Comparison of ENCODE assay signal across 8 mouse cellular contexts in genomic region chr11:101082208-101083082, GRCm38 (mm10). TPM values are rescaled to one million over a fixed set of nuclear protein-coding genes. Genes with fewer than 3 reads are reported as not detected.
A peak's percentile ranks its signal among the peaks of the same experiment; 100 is the strongest.
DNase-seq lines count a peak whose midpoint lies in the region; ATAC-seq lines count a peak whose summit lies in the region.

Coasy (plus strand) TSS chr11:101082565.

- peak within 1 kb of the TSS; percentile 86 for H3K4me2 ChIP-seq in hindbrain, embryonic 11.5 days (replicated peaks; ENCODE audit: low read depth, low read length)

- peaks cover 10% of the 10 kb centered on the region for H3K4me1 ChIP-seq in hindbrain, embryonic 11.5 days (replicated peaks; ENCODE audit: control insufficient read depth, insufficient read depth, low read length)

- peak within 1 kb of the TSS; percentile 87 for H3K27ac ChIP-seq in hindbrain, embryonic 11.5 days (ENCODE audit: low read depth, low read length)

- no peaks in the 10 kb centered on the region for H3K9me3 ChIP-seq in hindbrain, embryonic 11.5 days (ENCODE audit: control insufficient read depth, low read length)

- H3K27me3 ChIP-seq in hindbrain, embryonic 11.5 days (ENCODE audit: control insufficient read depth, insufficient read depth, low read length) = peaks cover 39% of the 10 kb centered on the region

- peak; percentile 88 for ATAC-seq in hindbrain, embryonic 11.5 days (ENCODE audit: low FRiP score)

- DNase-seq in Muller cell, postnatal 12 days (ENCODE audit: inconsistent ontology term) = peak; percentile 95
- peak; percentile 87 for DNase-seq in cerebellum, adult 9-10 months
- peak; percentile 84 to 93 for DNase-seq in frontal cortex, adult 2 months (ENCODE audit: extremely low spot score in 1 of 2, low spot score in 1 of 2)
- peak; percentile 88 for DNase-seq in hindbrain, embryonic 11.5 days (ENCODE audit: low spot score)
- peak; percentile 82 to 84 for DNase-seq in layer of hippocampus, postnatal 10 days (ENCODE audit: low spot score in 2 of 2)
- peak; percentile 92 for DNase-seq in lung, postnatal 10 days
- peak; percentile 81 for DNase-seq in ovary, postnatal 36 days (ENCODE audit: low spot score)
- DNase-seq in thymus, postnatal 25 days = peak; percentile 85

- peak within 1 kb of the TSS; percentile 96 for H3K9ac ChIP-seq in hindbrain, embryonic 11.5 days (ENCODE audit: low read depth, low read length)

- peak within 1 kb of the TSS; percentile 88 for H3K4me3 ChIP-seq in hindbrain, embryonic 11.5 days (ENCODE audit: low read depth, low read length)

- WGBS in hindbrain, embryonic 11.5 days = under 1% methylated on average over 51 of the region's 51 CpGs

- H3K36me3 ChIP-seq in hindbrain, embryonic 11.5 days (ENCODE audit: control insufficient read depth, insufficient read depth, low read length) = no peaks in the 10 kb centered on the region

RNA-seq across cellular contexts. Expression of gene Coasy, which starts in this region (rescaled TPM):
- polyA plus RNA-seq in frontal cortex, adult 2 months (2012; rRNA removed) = 30.8 and 34.1 TPM in 2 replicates
- polyA plus RNA-seq in hindbrain, embryonic 11.5 days (2014; fragmentation: Nextera tagmentation; extraction: Ambion mirVana) = 50.9 and 51.6 TPM in 2 replicates
- 10 to 100 TPM; 32.9 to 37.7 TPM for total RNA-seq in layer of hippocampus, postnatal 10 days (2021)

Comparison
In these comparisons a context has a peak if more than half of its experiments do, and no peak if none do; other contexts are left out.
1. Peak in every context shown above with its lines: DNase-seq, ATAC-seq, H3K4me3 ChIP-seq and H3K27ac ChIP-seq.